Mouse (Mus musculus): ENCODE data around the gene Hivep1. TPM values are rescaled to one million over a fixed set of nuclear protein-coding genes. Genes with fewer than 3 reads are reported as not detected.

Hivep1 gene
- polyA plus RNA-seq, 1 experiment from 2014 or later = 7.7 TPM

DNA sequence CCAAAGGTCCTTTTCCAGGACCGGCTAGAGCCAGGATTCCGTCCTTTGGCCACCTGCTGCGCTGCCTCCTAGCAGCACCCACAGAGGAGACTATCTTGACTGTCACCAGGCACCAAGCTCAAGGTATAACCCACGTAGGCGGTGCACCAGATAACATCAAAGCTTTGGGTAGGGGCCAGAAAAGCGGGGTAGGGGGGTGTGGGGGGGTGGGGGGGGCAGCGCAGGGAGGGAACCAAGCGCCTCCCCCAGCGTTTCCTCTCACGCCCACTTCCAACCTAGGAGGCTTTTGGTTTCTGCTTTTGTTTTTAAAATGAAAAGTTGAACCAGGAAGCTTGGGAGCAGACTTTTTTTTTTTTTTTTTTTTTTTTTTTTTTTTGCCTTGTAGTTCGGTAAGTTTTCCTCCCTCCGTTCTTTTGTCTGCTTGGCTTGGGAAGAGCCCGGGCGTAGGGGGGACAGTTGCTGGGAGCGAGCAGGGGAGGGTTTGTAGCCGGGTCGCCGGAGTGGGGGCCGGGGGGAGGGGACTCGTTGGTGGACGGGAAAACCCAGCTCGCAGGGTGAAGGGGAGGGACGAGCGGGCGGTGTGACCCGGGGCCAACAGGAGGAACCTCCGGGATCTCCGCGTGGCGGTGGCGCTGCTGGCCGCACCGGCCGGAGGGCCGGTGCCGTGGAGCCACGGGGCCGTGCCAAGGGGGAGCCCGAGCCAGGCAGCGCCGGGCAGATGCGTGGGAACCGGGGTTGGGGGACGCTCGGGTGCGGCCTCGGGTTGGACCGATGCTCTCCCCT is 2.6 kb upstream of the Hivep1 start:
- Histone ChIP-seq H3K36me3 (ENCODE audit: insufficient read depth, low read length) (no peaks in the 10 kb centered on the region), H3K4me3 (ENCODE audit: low read depth, low read length) (peak overlapping the region; percentile 92), H3K4me2 (replicated peaks; ENCODE audit: low read depth, low read length) (peak overlapping the region; percentile 56), H3K4me1 (ENCODE audit: insufficient read depth, low read depth, low read length) (no peaks in the 10 kb centered on the region; the same call in 1 of the 2 replicates), H3K9me3 (ENCODE audit: low read length) (no peaks in the 10 kb centered on the region), H3K27me3 (replicated peaks; ENCODE audit: insufficient read depth, low read length) (no peaks in the 10 kb centered on the region), H3K27ac (ENCODE audit: low read length) (peak overlapping the region; percentile 89), H3K9ac (replicated peaks; ENCODE audit: low read depth) (peak overlapping the region; percentile 59)
- TF ChIP-seq CTCF (IDR thresholded peaks at IDR 0.05) (peak; percentile 29; the same call in 1 of the 2 replicates), EP300 (IDR thresholded peaks at IDR 0.05) (no peak)
- WGBS = under 1% methylated on average over 36 of the region's 48 CpGs
- ATAC-seq (peak; percentile 23), DNase-seq (ENCODE audit: low spot score) (peak; percentile 86)

DNA sequence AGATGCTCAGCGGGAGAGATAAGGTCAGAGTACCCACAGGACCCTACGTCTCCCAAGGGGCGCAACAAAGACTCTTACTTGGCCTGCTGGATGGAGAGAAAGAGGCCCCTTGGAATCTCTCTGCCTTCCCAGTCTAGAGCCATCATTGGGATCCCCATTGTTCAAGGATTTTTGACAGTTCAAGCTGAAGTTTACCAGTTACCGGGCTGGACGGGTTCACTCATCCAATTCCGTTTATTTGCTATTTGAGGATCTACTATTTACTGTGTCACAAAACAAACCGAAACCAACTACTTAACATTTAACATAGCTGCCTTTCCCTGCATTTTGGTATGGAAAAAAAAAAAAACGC is 2.1 kb upstream of the Hivep1 start:
- no peak for TF ChIP-seq CTCF (IDR thresholded peaks at IDR 0.05)
- no peak for TF ChIP-seq EP300 (IDR thresholded peaks at IDR 0.05)
- peak overlapping the region; percentile 92 for H3K4me3 ChIP-seq (ENCODE audit: low read depth, low read length)
- peak overlapping the region; percentile 89 for H3K27ac ChIP-seq (ENCODE audit: low read length)
- H3K9me3 ChIP-seq (ENCODE audit: low read length) = no peaks in the 10 kb centered on the region
- H3K27me3 ChIP-seq (replicated peaks; ENCODE audit: insufficient read depth, low read length) = no peaks in the 10 kb centered on the region
- no peaks in the 10 kb centered on the region for H3K36me3 ChIP-seq (ENCODE audit: insufficient read depth, low read length)
- no peaks in the 10 kb centered on the region; the same call in 1 of the 2 replicates for H3K4me1 ChIP-seq (ENCODE audit: insufficient read depth, low read depth, low read length)
- ATAC-seq = no peak
- H3K4me2 ChIP-seq (replicated peaks; ENCODE audit: low read depth, low read length) = peak overlapping the region; percentile 56
- no peak for DNase-seq (ENCODE audit: low spot score)
- H3K9ac ChIP-seq (replicated peaks; ENCODE audit: low read depth) = peak overlapping the region; percentile 59
- WGBS = under 1% methylated on average over 8 of the region's 8 CpGs

DNA sequence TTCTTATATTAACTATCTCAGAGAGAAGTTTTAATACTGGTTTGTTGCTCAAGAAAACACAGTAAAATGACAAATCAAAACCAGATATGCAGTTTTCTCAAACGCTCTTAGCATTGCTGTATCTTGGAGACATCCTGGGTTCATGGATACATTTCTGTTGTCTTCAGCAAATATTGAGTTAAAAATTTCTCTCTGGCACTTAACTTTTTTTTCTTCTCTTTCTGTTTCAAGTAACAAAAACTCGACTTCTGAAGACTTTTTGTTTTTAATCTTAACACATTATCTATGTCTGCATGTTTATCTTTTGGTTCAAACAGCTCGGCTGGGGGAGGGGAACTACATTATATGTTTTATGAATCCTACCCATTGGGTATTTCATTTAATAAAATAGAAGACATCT is 1.7 kb upstream of the Hivep1 start:
- H3K36me3 ChIP-seq (ENCODE audit: insufficient read depth, low read length) = 0 out of 2 replicates have a peak, but pooled peaks cover 2% of the 10 kb centered on the region
- H3K9ac ChIP-seq (replicated peaks; ENCODE audit: low read depth) = no peak overlapping the region; the same call in 1 of the 2 replicates
- peak overlapping the region; percentile 92 for H3K4me3 ChIP-seq (ENCODE audit: low read depth, low read length)
- DNase-seq (ENCODE audit: low spot score) (peak; percentile 24), ATAC-seq (no peak)
- peak overlapping the region; percentile 56 for H3K4me2 ChIP-seq (replicated peaks; ENCODE audit: low read depth, low read length)
- no peaks in the 10 kb centered on the region for H3K9me3 ChIP-seq (ENCODE audit: low read length)
- peak overlapping the region; percentile 96; the same call in 1 of the 2 replicates for H3K27ac ChIP-seq (ENCODE audit: low read length)
- WGBS = 3% methylated on average over 3 of the region's 3 CpGs
- H3K4me1 ChIP-seq (ENCODE audit: insufficient read depth, low read depth, low read length) = no peaks in the 10 kb centered on the region; the same call in 1 of the 2 replicates
- no peaks in the 10 kb centered on the region for H3K27me3 ChIP-seq (replicated peaks; ENCODE audit: insufficient read depth, low read length)
- no peak for TF ChIP-seq EP300 (IDR thresholded peaks at IDR 0.05)
- TF ChIP-seq CTCF (IDR thresholded peaks at IDR 0.05) = no peak

DNA sequence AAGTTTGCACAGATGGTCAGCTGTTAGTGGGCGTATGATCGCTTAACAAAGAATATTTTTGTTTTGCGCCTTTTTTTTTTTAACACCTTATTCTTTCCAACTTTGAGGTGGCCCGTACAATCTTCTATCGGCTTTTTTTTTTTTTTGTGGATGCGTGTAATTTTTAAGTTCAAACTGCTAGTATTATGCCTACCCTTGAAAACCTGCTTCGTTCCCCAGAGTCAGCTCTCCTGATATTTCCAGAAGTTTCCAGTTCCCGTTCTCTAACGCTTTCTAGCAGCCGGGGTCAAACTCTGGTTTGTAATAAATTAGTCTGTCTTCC is 980 bp upstream of the Hivep1 start:
- Histone ChIP-seq H3K36me3 (ENCODE audit: insufficient read depth, low read length) (0 out of 2 replicates have a peak, but pooled peaks cover 6% of the 10 kb centered on the region), H3K4me2 (replicated peaks; ENCODE audit: low read depth, low read length) (peak overlapping the region; percentile 56), H3K9me3 (ENCODE audit: low read length) (no peaks in the 10 kb centered on the region), H3K4me1 (ENCODE audit: insufficient read depth, low read depth, low read length) (no peaks in the 10 kb centered on the region; the same call in 1 of the 2 replicates), H3K27me3 (replicated peaks; ENCODE audit: insufficient read depth, low read length) (no peaks in the 10 kb centered on the region), H3K9ac (replicated peaks; ENCODE audit: low read depth) (peak overlapping the region; percentile 41), H3K27ac (ENCODE audit: low read length) (peak overlapping the region; percentile 96), H3K4me3 (ENCODE audit: low read depth, low read length) (peak overlapping the region; percentile 92)
- WGBS = under 1% methylated on average over 10 of the region's 10 CpGs
- no peak for ATAC-seq
- no peak for TF ChIP-seq EP300 (IDR thresholded peaks at IDR 0.05)
- no peak for TF ChIP-seq CTCF (IDR thresholded peaks at IDR 0.05)
- no peak for DNase-seq (ENCODE audit: low spot score)

DNA sequence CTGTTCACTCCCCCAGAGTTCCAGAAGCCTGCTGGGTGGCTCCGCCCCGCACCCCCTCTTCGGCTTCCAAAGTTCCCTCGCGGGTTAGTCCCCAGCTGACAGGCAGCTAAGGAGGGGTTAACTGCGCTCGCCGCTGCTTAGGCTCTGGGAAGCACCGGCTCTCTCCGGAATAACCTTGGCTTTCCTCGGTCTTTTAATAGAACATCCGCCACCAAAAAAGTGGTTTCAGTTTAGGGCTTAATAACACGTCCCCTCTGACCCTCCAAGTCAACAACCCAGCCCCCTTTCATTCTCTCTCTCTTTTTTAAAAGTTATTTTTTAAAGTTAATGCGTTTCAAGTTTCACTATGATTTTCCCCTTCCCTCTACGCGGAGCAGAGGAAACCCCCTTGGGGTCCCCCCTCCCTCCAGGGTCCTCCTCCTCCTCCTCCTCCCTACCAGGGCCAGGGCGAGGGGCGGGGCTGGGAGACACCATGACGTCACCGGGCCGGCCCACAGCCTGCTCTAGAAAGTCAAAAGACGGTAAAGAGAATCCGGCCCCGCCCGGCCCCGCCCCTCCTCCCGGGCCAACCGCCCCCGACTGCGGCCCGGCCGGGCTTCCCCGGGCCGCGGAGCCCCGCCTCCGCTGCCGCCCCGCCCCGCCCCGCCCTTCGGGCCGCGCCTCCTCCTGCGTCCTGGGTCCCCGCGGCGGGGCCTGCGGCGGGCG is 467 bp upstream of the Hivep1 start:
- ATAC-seq = peak; percentile 89
- Histone ChIP-seq H3K27me3 (replicated peaks; ENCODE audit: insufficient read depth, low read length) (no peaks in the 10 kb centered on the region), H3K27ac (ENCODE audit: low read length) (peak overlapping the region; percentile 96), H3K4me1 (ENCODE audit: insufficient read depth, low read depth, low read length) (no peaks in the 10 kb centered on the region; the same call in 1 of the 2 replicates), H3K9ac (replicated peaks; ENCODE audit: low read depth) (peak overlapping the region; percentile 83), H3K4me3 (ENCODE audit: low read depth, low read length) (peak overlapping the region; percentile 92), H3K9me3 (ENCODE audit: low read length) (no peaks in the 10 kb centered on the region), H3K4me2 (replicated peaks; ENCODE audit: low read depth, low read length) (peak overlapping the region; percentile 56), H3K36me3 (ENCODE audit: insufficient read depth, low read length) (0 out of 2 replicates have a peak, but pooled peaks cover 8% of the 10 kb centered on the region)
- DNase-seq (ENCODE audit: low spot score) = peak; percentile 99
- no peak for TF ChIP-seq CTCF (IDR thresholded peaks at IDR 0.05)
- TF ChIP-seq EP300 (IDR thresholded peaks at IDR 0.05) = peak; percentile 72
- 0% methylated on average over 27 of the region's 51 CpGs for WGBS

Measured in lung, postnatal 0 days (tissue).